Mouse (Mus musculus) left cerebral cortex, adult 2 months (tissue): ENCODE data around the gene Khdrbs1. TPM values are rescaled to one million over a fixed set of nuclear protein-coding genes. Genes with fewer than 3 reads are reported as not detected.

ENCODE experiments used
- DNase-seq, 2 experiments: peaks; one replicate each; pipeline ENCODE4 v3.0.0; 2021 to 2022; ENCODE audit warnings: low spot score in 2 of 2, mixed read lengths in 1 of 2; ENCODE audit errors: extremely low spot score in 1 of 2
- H3K27ac ChIP-seq: fragments of 200-600 bp; 2 replicates; pipeline ENCODE4 v1.8.1; 2022
- H3K4me3 ChIP-seq: fragments of 200-600 bp; 2 replicates; pipeline ENCODE4 v1.8.1; 2022
- CTCF ChIP-seq: fragments of 200-600 bp; IDR thresholded peaks from 2 replicates; pipeline ENCODE4 v1.8.1; 2022; ENCODE audit warnings: antibody characterized with exemption, mild to moderate bottlenecking, moderate library complexity
- intact Hi-C: fragments of 180-260 bp; cut with DNase I; formaldehyde crosslinking; loops from one replicate; pipeline ENCODE4 v1.15.1; 2025
- microRNA-seq, 2 experiments: library from miRNA; unstranded; fragments of <30 nt; microRNA quantifications; one replicate each; pipeline ENCODE4 v1.2.0; 2021
- total RNA-seq, 2 experiments: library from RNA; stranded (reverse); gene quantifications; 2 replicates each; pipeline ENCODE4 v1.2.3; 2021

The Khdrbs1 gene
- total RNA-seq, 2 experiments from 2014 or later = 89.7 to 92.6 TPM

GRCm38 (mm10) chr4:129662255-129662813, 79.8 kb downstream of the Khdrbs1 start:
- no peak for TF ChIP-seq CTCF
- no peak overlapping the region for H3K27ac ChIP-seq
- no peak for DNase-seq
- H3K4me3 ChIP-seq = no peak overlapping the region
- intact Hi-C loops = no loop called here

- no peak for TF ChIP-seq CTCF
- Histone ChIP-seq H3K27ac (no peak overlapping the region), H3K4me3 (no peak overlapping the region)
- DNase-seq = no peak
- intact Hi-C loops = no loop called here
These were observed 80.5 kb downstream of the Khdrbs1 start for GRCm38 (mm10) chr4:129661584-129661983.

DNA sequence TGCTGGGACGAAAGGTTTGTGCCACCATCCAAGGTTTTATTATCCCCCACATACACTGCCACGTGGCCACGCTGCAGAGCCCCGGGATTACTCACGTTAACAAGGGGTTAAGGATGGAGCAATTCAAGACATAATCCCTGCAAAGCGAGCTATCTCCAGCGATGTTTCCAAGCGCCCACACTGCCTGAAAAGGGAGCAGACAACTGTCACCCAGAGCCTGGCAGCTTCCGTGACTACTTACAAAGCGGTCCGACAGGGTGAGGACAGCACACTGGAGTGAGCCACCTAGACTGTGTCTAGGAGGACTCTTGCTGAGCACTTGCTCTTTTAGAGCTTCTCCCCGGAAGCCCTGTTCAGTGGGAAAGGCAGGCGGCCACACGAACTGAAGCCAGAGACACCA, 87.3 kb downstream of the Khdrbs1 start:
- no peak overlapping the region for H3K4me3 ChIP-seq
- intact Hi-C loops = no loop called here
- no peak for TF ChIP-seq CTCF
- no peak for DNase-seq
- H3K27ac ChIP-seq = peak overlapping the region; percentile 8; the same call in 1 of the 2 replicates

Small RNA genes within 50 kb of the gene (microRNA-seq; reads per million reads assigned to microRNA genes)
- gene Gm28017 (0 reads per million in 2 experiments), gene Mir7016 (4.1 to 6.3 reads per million in 2 experiments)

Other genes with a start within 250 kb of the Khdrbs1 start
- gene Marcksl1, start 228.7 kb downstream of the Khdrbs1 start, total RNA-seq = 100 to 1,000 TPM in 1 of 2 experiments, 10 to 100 TPM in 1; 96.0 to 102 TPM
- gene Hdac1, start 199.6 kb downstream of the Khdrbs1 start, total RNA-seq = 10 to 100 TPM; 26.5 to 29.5 TPM
- 1 to 10 TPM; 2.2 to 2.4 TPM for gene Lck, start 168.7 kb downstream of the Khdrbs1 start, total RNA-seq
- under 1 TPM; 0.40 to 0.77 TPM for gene Fam167b, start 163.8 kb downstream of the Khdrbs1 start, total RNA-seq
- gene Eif3i, start 141.7 kb downstream of the Khdrbs1 start, total RNA-seq = 100 to 1,000 TPM; 124 to 129 TPM
- 10 to 100 TPM; 89.3 to 94.8 TPM for gene Tmem234, start 141.6 kb downstream of the Khdrbs1 start, total RNA-seq
- gene Dcdc2b, start 128.0 kb downstream of the Khdrbs1 start, total RNA-seq = 1 to 10 TPM; 5.7 to 6.2 TPM
- gene Iqcc, start 123.2 kb downstream of the Khdrbs1 start, total RNA-seq = 10 to 100 TPM; 30.1 to 34.8 TPM
- 10 to 100 TPM; 50.9 to 67.0 TPM for gene Ccdc28b, start 118.4 kb downstream of the Khdrbs1 start, total RNA-seq
- gene Txlna, start 101.2 kb downstream of the Khdrbs1 start, total RNA-seq = 10 to 100 TPM; 42.1 to 52.1 TPM
- gene Kpna6, start 69.5 kb downstream of the Khdrbs1 start, total RNA-seq = 10 to 100 TPM; 84.2 to 94.0 TPM
- 10 to 100 TPM; 14.5 to 14.9 TPM for gene Tmem39b, start 45.5 kb downstream of the Khdrbs1 start, total RNA-seq
- 100 to 1,000 TPM; 126 to 131 TPM for gene Ptp4a2, start 68.9 kb upstream of the Khdrbs1 start, total RNA-seq
- under 1 TPM; 0.40 to 0.57 TPM for gene Spocd1, start 186.9 kb upstream of the Khdrbs1 start, total RNA-seq
- gene Adgrb2, start 242.6 kb upstream of the Khdrbs1 start, total RNA-seq = 100 to 1,000 TPM; 422 to 424 TPM